Mouse (Mus musculus): Measurements from ENCODE around the gene Tex14. TPM values are rescaled to one million over a fixed set of nuclear protein-coding genes. Genes with fewer than 3 reads are reported as not detected.
"Not testable (repeated sequence)": the region's sequence is repeated elsewhere in the genome, so short reads cannot be mapped to it uniquely, and the experiment has no call there.

Tex14 gene
- polyA plus RNA-seq, 1 experiment from 2014 or later = 0.30 TPM

DNA sequence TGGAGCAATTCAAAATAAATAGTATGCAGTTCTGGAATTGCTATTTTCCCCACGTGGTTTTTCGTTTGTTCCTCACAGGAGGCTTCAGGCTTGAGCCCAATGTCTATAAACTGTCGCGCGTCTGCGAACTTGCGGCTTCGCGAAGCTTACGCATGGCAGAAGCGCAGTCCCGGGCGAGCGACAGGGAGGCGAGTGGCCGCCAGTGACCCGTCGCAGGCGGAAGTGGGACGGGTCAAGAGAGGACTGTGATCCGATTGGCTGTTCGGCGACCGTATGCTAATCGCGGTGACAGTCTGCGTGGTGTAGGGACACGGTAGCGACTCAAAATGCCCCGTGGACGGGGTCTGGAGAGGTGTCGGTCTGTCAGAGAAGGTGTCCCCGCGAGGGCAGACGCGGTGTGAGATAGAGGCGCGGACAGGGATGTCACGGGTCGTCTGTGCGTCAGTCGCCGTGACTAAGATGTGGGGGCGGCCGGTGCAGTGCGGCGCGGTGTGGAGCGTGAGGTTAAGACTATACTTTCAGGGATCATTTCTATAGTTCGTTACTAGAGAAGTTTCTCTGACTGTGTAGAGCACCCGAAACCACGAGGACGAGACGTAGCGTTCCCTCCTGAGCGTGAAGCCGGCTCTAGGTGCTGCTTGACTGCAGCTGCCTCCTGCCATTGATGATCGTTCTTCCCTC lies 57.1 kb downstream of the Tex14 start:
- not testable (repeated sequence) for H3K27me3 ChIP-seq (ENCODE audit: control insufficient read depth, insufficient read depth, low read length); H3K36me3 ChIP-seq (ENCODE audit: control insufficient read depth, insufficient read depth, low read length); H3K27ac ChIP-seq (ENCODE audit: low read depth, low read length); H3K4me1 ChIP-seq (ENCODE audit: control insufficient read depth, insufficient read depth, low read length); H3K9me3 ChIP-seq (replicated peaks; ENCODE audit: control insufficient read depth, low read length)
- under 1% methylated on average over 20 of the region's 58 CpGs for WGBS (ENCODE audit: insufficient replicate concordance)
- Histone ChIP-seq H3K4me3 (ENCODE audit: low read depth, low read length) (0 out of 2 replicates have a peak overlapping the region, but pooled peaks have one; percentile 19), H3K9ac (ENCODE audit: low read depth, low read length) (peak overlapping the region; percentile 56; the same call in 1 of the 2 replicates), H3K4me2 (peak overlapping the region; percentile 61)
- ATAC-seq (replicated peaks; ENCODE audit: insufficient number of reproducible peaks, low FRiP score, low TSS enrichment) = peak; percentile 99

DNA sequence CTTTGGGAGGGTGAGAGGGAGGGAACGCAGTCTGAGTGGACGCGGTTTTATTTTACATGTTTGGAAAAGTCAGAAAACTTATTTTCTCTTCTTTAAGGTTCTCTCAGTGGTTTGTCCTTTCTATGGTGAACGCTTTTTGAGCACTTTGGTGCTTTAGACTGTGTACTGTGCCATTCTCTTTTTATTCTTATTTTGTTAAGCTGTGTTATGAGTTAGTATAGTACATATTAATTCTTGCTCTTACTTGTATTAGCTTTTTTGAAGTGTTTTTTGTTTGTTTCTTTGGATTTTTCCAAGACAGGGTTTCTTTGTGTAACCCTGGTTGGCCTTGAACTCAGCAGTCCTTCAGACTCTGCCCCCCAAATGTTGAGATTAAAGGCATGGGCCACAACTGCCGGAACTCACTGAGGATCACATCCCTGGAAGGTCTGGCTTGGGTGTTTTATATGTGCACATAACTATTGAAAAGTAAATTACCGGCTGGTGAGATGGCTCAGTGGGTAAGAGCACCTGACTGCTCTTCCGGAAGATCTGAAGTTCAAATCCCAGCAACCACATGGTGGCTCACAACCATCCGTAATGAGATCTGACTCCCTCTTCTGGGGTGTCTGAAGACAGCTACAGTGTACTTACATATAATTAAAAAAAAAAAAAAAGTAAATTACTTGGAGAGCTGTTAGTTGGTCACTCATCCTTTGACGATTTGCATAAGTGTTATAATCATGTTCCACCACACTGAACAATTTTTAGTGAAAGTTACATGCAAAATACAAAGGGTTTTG lies 57.8 kb downstream of the Tex14 start:
- Histone ChIP-seq H3K9me3 (replicated peaks; ENCODE audit: control insufficient read depth, low read length) (no peaks in the 10 kb centered on the region), H3K9ac (ENCODE audit: low read depth, low read length) (no peak overlapping the region), H3K4me2 (no peak overlapping the region), H3K4me1 (ENCODE audit: control insufficient read depth, insufficient read depth, low read length) (peaks cover 2% of the 10 kb centered on the region), H3K27me3 (ENCODE audit: control insufficient read depth, insufficient read depth, low read length) (peaks cover 2% of the 10 kb centered on the region; the same call in 1 of the 2 replicates), H3K4me3 (ENCODE audit: low read depth, low read length) (no peak overlapping the region), H3K36me3 (ENCODE audit: control insufficient read depth, insufficient read depth, low read length) (no peaks in the 10 kb centered on the region), H3K27ac (ENCODE audit: low read depth, low read length) (no peak overlapping the region)
- peak; percentile 81; the same call in 1 of the 2 replicates for ATAC-seq (replicated peaks; ENCODE audit: insufficient number of reproducible peaks, low FRiP score, low TSS enrichment)
- 8% methylated on average over 9 of the region's 9 CpGs for WGBS (ENCODE audit: insufficient replicate concordance)

DNA sequence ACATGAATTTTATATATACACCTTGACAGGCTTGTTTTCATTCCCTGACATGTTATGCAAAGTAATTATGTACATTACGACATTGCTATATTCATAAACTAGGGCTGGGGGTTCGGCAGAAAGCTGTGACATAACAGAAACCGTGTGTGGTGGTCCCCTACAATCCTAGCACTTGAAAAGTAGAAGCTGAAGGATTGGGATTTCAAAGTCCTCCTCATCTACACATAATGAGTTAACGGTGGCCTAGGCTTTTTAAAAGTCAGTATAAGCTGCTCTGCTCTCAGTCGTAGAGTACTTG lies 58.3 kb downstream of the Tex14 start:
- H3K27me3 ChIP-seq (ENCODE audit: control insufficient read depth, insufficient read depth, low read length) = peaks cover 3% of the 10 kb centered on the region; the same call in 1 of the 2 replicates
- no peak overlapping the region for H3K4me3 ChIP-seq (ENCODE audit: low read depth, low read length)
- no peak overlapping the region for H3K4me2 ChIP-seq
- WGBS (ENCODE audit: insufficient replicate concordance) = 60% methylated on average over 5 of the region's 5 CpGs
- no peaks in the 10 kb centered on the region for H3K9me3 ChIP-seq (replicated peaks; ENCODE audit: control insufficient read depth, low read length)
- peaks cover 5% of the 10 kb centered on the region for H3K4me1 ChIP-seq (ENCODE audit: control insufficient read depth, insufficient read depth, low read length)
- no peak overlapping the region for H3K9ac ChIP-seq (ENCODE audit: low read depth, low read length)
- ATAC-seq (replicated peaks; ENCODE audit: insufficient number of reproducible peaks, low FRiP score, low TSS enrichment) = no peak
- no peak overlapping the region for H3K27ac ChIP-seq (ENCODE audit: low read depth, low read length)
- H3K36me3 ChIP-seq (ENCODE audit: control insufficient read depth, insufficient read depth, low read length) = no peaks in the 10 kb centered on the region

DNA sequence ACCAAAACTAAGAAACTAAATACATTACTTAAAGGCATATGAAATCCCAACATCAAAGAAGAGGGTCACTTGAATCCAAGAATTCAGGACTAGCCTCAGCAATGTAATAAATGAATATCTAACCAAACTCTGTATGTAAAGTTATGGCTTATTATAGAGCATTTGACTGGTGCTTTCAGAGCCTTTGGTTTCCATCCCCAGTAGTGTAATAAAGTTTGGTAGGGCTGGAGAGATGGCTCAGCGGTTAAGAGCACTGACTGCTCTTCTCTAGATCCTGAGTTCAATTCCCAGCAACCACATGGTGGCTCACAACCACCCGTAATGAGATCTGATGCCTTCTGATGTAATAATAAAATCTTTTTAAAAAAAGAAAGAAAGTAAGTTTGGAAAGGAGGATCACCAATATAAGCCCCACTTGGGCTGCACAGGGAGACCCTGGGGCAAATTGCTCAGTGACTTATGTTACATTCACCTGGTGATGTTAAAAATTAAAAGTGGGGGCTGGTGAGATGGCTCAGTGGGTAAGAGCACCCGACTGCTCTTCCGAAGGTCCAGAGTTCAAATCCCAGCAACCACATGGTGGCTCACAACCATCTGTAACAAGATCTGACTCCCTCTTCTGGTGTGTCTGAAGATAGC lies 59.0 kb downstream of the Tex14 start:
- H3K36me3 ChIP-seq (ENCODE audit: control insufficient read depth, insufficient read depth, low read length); H3K27ac ChIP-seq (ENCODE audit: low read depth, low read length); H3K9ac ChIP-seq (ENCODE audit: low read depth, low read length); H3K4me1 ChIP-seq (ENCODE audit: control insufficient read depth, insufficient read depth, low read length); H3K27me3 ChIP-seq (ENCODE audit: control insufficient read depth, insufficient read depth, low read length); H3K4me2 ChIP-seq; ATAC-seq (replicated peaks; ENCODE audit: insufficient number of reproducible peaks, low FRiP score, low TSS enrichment); H3K4me3 ChIP-seq (ENCODE audit: low read depth, low read length); H3K9me3 ChIP-seq (replicated peaks; ENCODE audit: control insufficient read depth, low read length): not testable (repeated sequence)
- 86% methylated on average over 4 of the region's 4 CpGs for WGBS (ENCODE audit: insufficient replicate concordance)

DNA sequence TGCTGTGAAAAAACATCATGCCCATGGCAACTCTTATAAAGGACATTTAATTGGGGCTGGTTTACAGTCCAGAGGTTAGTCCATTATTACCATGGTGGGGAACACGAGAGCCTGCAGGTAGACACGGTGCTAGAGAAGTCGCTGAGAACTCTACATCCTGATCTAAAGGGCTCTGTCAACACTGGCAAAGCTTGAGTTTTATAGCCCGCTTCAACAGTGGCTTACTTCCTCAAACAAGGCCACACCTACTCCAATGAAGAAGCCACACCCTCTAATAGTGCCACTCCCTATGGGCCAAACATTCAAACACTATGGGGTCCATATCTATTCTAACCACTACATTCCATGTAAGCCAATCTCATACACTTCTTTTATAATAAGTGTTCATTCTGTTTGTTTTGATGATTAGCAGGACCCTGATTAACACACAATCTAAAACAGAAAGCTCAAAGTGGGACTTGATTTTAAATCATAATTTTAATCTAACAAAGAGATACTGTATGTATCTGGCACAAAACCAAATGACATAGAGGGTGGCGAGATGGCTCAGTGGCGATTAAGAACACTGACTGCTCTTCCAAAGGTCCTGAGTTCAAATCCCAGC lies 61.2 kb downstream of the Tex14 start:
- Histone ChIP-seq H3K4me1 (ENCODE audit: control insufficient read depth, insufficient read depth, low read length) (peaks cover 12% of the 10 kb centered on the region), H3K4me2 (no peak overlapping the region)
- ATAC-seq (replicated peaks; ENCODE audit: insufficient number of reproducible peaks, low FRiP score, low TSS enrichment) = no peak

DNA sequence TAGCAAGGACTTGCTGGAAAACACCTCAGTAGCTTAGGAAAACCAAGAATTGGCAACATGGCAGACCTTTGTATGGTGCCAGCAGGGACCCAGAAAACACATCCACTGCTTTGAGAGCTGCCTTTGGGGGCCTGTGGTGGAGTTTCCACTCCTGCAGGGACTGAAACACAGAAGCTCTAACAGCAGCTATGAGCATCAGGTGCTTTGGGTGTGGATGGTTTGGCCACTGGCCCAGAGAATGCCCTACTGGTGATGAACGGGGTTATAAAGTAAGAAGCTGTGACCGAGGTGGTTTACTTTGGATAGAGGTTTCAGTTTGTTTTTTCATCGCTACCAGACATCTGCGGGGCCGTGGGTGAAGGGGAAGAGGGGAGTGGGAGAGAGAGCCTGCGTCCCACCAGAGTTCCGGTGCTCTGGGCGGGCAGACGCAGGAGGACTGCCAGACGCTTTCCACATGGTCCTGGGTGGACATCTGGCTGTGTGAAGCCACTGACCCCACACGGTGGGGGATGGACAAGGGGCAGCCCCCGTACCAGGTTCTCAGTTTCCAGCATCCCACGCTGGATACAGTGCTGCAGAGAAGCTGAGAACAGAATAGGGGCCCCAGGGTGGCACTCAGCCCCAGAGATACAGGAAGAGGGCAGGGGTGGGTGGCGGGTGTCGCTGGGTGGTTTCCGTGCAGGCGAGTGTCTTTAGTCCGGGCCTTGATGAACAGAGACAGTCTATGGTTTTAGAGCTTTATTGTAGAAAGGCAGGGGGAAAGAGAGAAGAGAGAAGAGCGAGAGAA lies 62.8 kb downstream of the Tex14 start:
- Histone ChIP-seq H3K27me3 (ENCODE audit: control insufficient read depth, insufficient read depth, low read length) (peaks cover 3% of the 10 kb centered on the region; the same call in 1 of the 2 replicates), H3K27ac (ENCODE audit: low read depth, low read length) (no peak overlapping the region), H3K9me3 (replicated peaks; ENCODE audit: control insufficient read depth, low read length) (no peaks in the 10 kb centered on the region), H3K4me3 (ENCODE audit: low read depth, low read length) (no peak overlapping the region), H3K36me3 (ENCODE audit: control insufficient read depth, insufficient read depth, low read length) (no peaks in the 10 kb centered on the region), H3K9ac (ENCODE audit: low read depth, low read length) (no peak overlapping the region), H3K4me2 (no peak overlapping the region), H3K4me1 (ENCODE audit: control insufficient read depth, insufficient read depth, low read length) (peaks cover 12% of the 10 kb centered on the region)
- no peak for ATAC-seq (replicated peaks; ENCODE audit: insufficient number of reproducible peaks, low FRiP score, low TSS enrichment)
- 54% methylated on average over 19 of the region's 19 CpGs for WGBS (ENCODE audit: insufficient replicate concordance)

More for the DNA sequence above, 61.2 kb downstream of the Tex14 start:
- Histone ChIP-seq H3K9me3 (replicated peaks; ENCODE audit: control insufficient read depth, low read length) (no peaks in the 10 kb centered on the region), H3K9ac (ENCODE audit: low read depth, low read length) (no peak overlapping the region), H3K36me3 (ENCODE audit: control insufficient read depth, insufficient read depth, low read length) (no peaks in the 10 kb centered on the region), H3K27ac (ENCODE audit: low read depth, low read length) (no peak overlapping the region), H3K4me3 (ENCODE audit: low read depth, low read length) (no peak overlapping the region), H3K27me3 (ENCODE audit: control insufficient read depth, insufficient read depth, low read length) (peaks cover 3% of the 10 kb centered on the region; the same call in 1 of the 2 replicates)
- WGBS (ENCODE audit: insufficient replicate concordance) = 72% methylated on average over 6 of the region's 6 CpGs

DNA sequence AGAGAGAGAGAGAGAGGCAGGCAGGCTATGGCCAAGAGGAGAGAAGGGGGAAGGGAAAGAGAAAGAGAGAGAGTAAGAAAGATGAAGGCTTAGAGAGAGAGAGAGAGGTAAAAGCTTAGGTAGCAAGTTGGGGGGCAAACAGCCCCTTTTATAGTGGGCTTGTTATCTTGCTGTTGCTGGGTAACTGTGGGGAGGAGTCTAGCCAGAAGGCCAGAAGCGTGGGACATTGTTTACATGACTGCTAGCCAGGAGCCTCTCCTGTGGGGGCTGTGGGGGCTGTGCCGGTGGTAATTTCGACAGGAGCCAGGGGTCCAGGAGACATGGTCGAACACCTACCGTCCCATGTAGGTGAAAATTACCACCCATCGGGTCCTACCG lies 63.4 kb downstream of the Tex14 start:
- no peak for ATAC-seq (replicated peaks; ENCODE audit: insufficient number of reproducible peaks, low FRiP score, low TSS enrichment)
- 34% methylated on average over 7 of the region's 7 CpGs for WGBS (ENCODE audit: insufficient replicate concordance)
- no peak overlapping the region for H3K4me2 ChIP-seq
- H3K27ac ChIP-seq (ENCODE audit: low read depth, low read length) = no peak overlapping the region
- peaks cover 12% of the 10 kb centered on the region for H3K4me1 ChIP-seq (ENCODE audit: control insufficient read depth, insufficient read depth, low read length)
- no peak overlapping the region for H3K9ac ChIP-seq (ENCODE audit: low read depth, low read length)
- H3K36me3 ChIP-seq (ENCODE audit: control insufficient read depth, insufficient read depth, low read length) = no peaks in the 10 kb centered on the region
- no peak overlapping the region for H3K4me3 ChIP-seq (ENCODE audit: low read depth, low read length)
- H3K27me3 ChIP-seq (ENCODE audit: control insufficient read depth, insufficient read depth, low read length) = peaks cover 3% of the 10 kb centered on the region; the same call in 1 of the 2 replicates
- H3K9me3 ChIP-seq (replicated peaks; ENCODE audit: control insufficient read depth, low read length) = no peaks in the 10 kb centered on the region

All from heart, embryonic 11.5 days (tissue).